Mouse (Mus musculus): ENCODE data around the gene Hspb6.

- TF ChIP-seq CTCF (IDR thresholded peaks at IDR 0.05; ENCODE audit: insufficient read depth, low read length) (no peak), POLR2A (IDR thresholded peaks at IDR 0.05; ENCODE audit: borderline replicate concordance, extremely low read depth, low read depth, low read length) (no peak)
Observed at GRCm38 (mm10) chr7:30526981-30527380, 25.0 kb upstream of the Hspb6 start.

All from lung, adult 2 months (tissue).